Mouse (Mus musculus) small intestine, adult 2 months (tissue): ENCODE results near the gene Ambp.

Source experiments
- CTCF ChIP-seq: fragments of 200-500 bp; IDR thresholded peaks from 2 replicates; pipeline ENCODE4 v1.5.1; 2012; ENCODE audit warnings: low read depth, mild to moderate bottlenecking, control low read depth, inconsistent platforms, low read length, moderate library complexity, mixed read lengths; ENCODE audit not compliant: insufficient replicate concordance, insufficient read length; ENCODE audit errors: extremely low read depth
- POLR2A ChIP-seq: fragments of 200-500 bp; IDR thresholded peaks from 2 replicates; pipeline ENCODE4 v1.6.1; 2012; ENCODE audit warnings: low read depth, mild to moderate bottlenecking, control low read depth, inconsistent platforms, low read length, moderate library complexity

- TF ChIP-seq CTCF = no peak
- TF ChIP-seq POLR2A = no peak
Observed at GRCm38 (mm10) chr4:63165636-63166035, 11.0 kb upstream of the Ambp start.
